ENCODE assay signal across 16 mouse cellular contexts in genomic region chr2:146307060-146307459, GRCm38 (mm10).
DNase-seq lines count a peak whose midpoint lies in the region; ATAC-seq and TF ChIP-seq lines count a peak whose summit lies in the region.
"Had no signal": no experiment of that assay in that cellular context is flagged by ENCODE, and none has a peak within 500 bp of the region (broad histone marks: within the 10 kb centered on the region; RNA-seq: fewer than 3 reads in every experiment).

No protein-coding gene starts in this region.

- no peaks in the 10 kb centered on the region for H3K27me3 ChIP-seq in lung, embryonic 14.5 days (ENCODE audit: insufficient read depth, low read length)
- no peaks in the 10 kb centered on the region for H3K27me3 ChIP-seq in embryonic facial prominence, embryonic 10.5 days (replicated peaks; ENCODE audit: low read depth, poor library complexity, severe bottlenecking)
- no peaks in the 10 kb centered on the region for H3K27me3 ChIP-seq in stomach, embryonic 15.5 days (replicated peaks)
- H3K27me3 ChIP-seq: CH12.LX; forebrain, embryonic 12.5 days had no signal

- no peaks in the 10 kb centered on the region for H3K36me3 ChIP-seq in lung, embryonic 14.5 days (ENCODE audit: insufficient read depth)
- H3K36me3 ChIP-seq in embryonic facial prominence, embryonic 10.5 days (replicated peaks): no peaks in the 10 kb centered on the region
- H3K36me3 ChIP-seq in stomach, embryonic 15.5 days: no peaks in the 10 kb centered on the region
- H3K36me3 ChIP-seq: forebrain, embryonic 12.5 days; hindbrain, embryonic 13.5 days had no signal

- intact Hi-C loops in left cerebral cortex, postnatal 10 days (cut with DNase I): no loop called here

- TF ChIP-seq CTCF in lung, embryonic 14.5 days (IDR thresholded peaks at IDR 0.05; ENCODE audit: low read depth): no peak

- H3K4me2 ChIP-seq in lung, embryonic 14.5 days: no peak overlapping the region
- no peak overlapping the region for H3K4me2 ChIP-seq in stomach, embryonic 15.5 days
- H3K4me2 ChIP-seq: forebrain, embryonic 12.5 days; hindbrain, embryonic 13.5 days; midbrain, embryonic 11.5 days had no signal

- peak; percentile 71 for ATAC-seq in lung, embryonic 14.5 days (ENCODE audit: insufficient read depth)
- peak; percentile 61; the same call in 1 of the 2 replicates for ATAC-seq in stomach, embryonic 15.5 days (ENCODE audit: insufficient read depth, low FRiP score, low read depth)

- H3K27ac ChIP-seq in lung, embryonic 14.5 days (ENCODE audit: low read depth): no peak overlapping the region
- H3K27ac ChIP-seq in embryonic facial prominence, embryonic 10.5 days (replicated peaks): no peak overlapping the region; the same call in 1 of the 2 replicates
- H3K27ac ChIP-seq in stomach, embryonic 15.5 days: 0 out of 2 replicates have a peak overlapping the region, but pooled peaks have one; percentile 16
- H3K27ac ChIP-seq: forebrain, embryonic 12.5 days; hindbrain, embryonic 13.5 days had no signal

- peak; percentile 48 for DNase-seq in lung, embryonic 14.5 days
- DNase-seq in lung, adult 18-20 months: no peak
- peak; percentile 46 for DNase-seq in NIH3T3 (ENCODE audit: low read depth)
- peak; percentile 63 for DNase-seq in embryonic facial prominence, embryonic 10.5 days (ENCODE audit: low spot score)
- DNase-seq in spleen, postnatal 10 days (ENCODE audit: low spot score in 2 of 2): no peak
- no peak for DNase-seq in left cerebral cortex, postnatal 10 days (ENCODE audit: extremely low spot score in 1 of 2, low spot score in 2 of 2)
- DNase-seq: cerebellum, adult 11-12 months; heart, adult 11 months; kidney, postnatal 10 days; left cerebral cortex, postnatal 4 days had no signal

- H3K9ac ChIP-seq in lung, embryonic 14.5 days: no peak overlapping the region
- no peak overlapping the region for H3K9ac ChIP-seq in stomach, embryonic 15.5 days
- H3K9ac ChIP-seq: forebrain, embryonic 12.5 days; hindbrain, embryonic 13.5 days had no signal

- whole genome bisulfite sequencing in lung, embryonic 14.5 days: 27% methylated on average over 3 of the region's 3 CpGs
- 48% methylated on average over 3 of the region's 3 CpGs for WGBS in embryonic facial prominence, embryonic 10.5 days
- WGBS in stomach, embryonic 15.5 days: 19% methylated on average over 3 of the region's 3 CpGs

- H3K4me1 ChIP-seq in lung, embryonic 14.5 days (ENCODE audit: insufficient read depth): peaks cover 3% of the 10 kb centered on the region; the same call in 1 of the 2 replicates
- peaks cover 17% of the 10 kb centered on the region for H3K4me1 ChIP-seq in embryonic facial prominence, embryonic 10.5 days
- H3K4me1 ChIP-seq in stomach, embryonic 15.5 days: peaks cover 6% of the 10 kb centered on the region

- no peaks in the 10 kb centered on the region for H3K9me3 ChIP-seq in lung, embryonic 14.5 days (ENCODE audit: low read depth, low read length)
- H3K9me3 ChIP-seq in embryonic facial prominence, embryonic 10.5 days: no peaks in the 10 kb centered on the region
- H3K9me3 ChIP-seq in stomach, embryonic 15.5 days: no peaks in the 10 kb centered on the region
- H3K9me3 ChIP-seq: forebrain, embryonic 12.5 days; hindbrain, embryonic 13.5 days had no signal

- no peak overlapping the region for H3K4me3 ChIP-seq in lung, embryonic 14.5 days (ENCODE audit: low read depth, low read length)
- H3K4me3 ChIP-seq in embryonic facial prominence, embryonic 10.5 days: no peak overlapping the region
- H3K4me3 ChIP-seq in stomach, embryonic 15.5 days (replicated peaks): no peak overlapping the region
- H3K4me3 ChIP-seq: forebrain, embryonic 12.5 days; hindbrain, embryonic 13.5 days; myocyte had no signal

Comparison
In these comparisons a context has a peak if more than half of its experiments do, and no peak if none do; other contexts are left out.
1. DNase-seq: peak in lung, embryonic 14.5 days (single experiment), NIH3T3 (single experiment) and embryonic facial prominence, embryonic 10.5 days (single experiment); none in lung, adult 18-20 months (0 of 2), spleen, postnatal 10 days (0 of 2) and left cerebral cortex, postnatal 10 days (0 of 2).